In the genomic region with DNA sequence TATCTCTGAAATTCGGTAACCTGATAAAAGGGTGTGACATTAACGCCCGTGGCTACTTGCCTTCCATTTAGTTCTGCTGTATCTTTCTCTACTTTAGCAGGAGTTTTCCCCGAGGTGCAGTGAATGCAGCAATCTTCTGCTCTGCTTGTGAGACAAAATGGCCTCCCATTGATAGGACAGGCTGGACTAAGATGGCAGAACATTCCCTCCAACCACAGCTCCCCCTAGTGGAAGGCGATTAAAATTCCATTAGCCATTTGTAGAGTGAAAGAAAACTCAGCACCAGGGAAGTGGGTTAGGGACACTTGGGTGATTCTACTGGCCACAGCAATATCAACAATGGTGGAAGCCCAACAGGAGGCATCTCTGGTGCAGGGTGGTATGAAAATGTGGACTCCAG, we compare ENCODE assay signal across 9 mouse cellular contexts. TPM values are rescaled to one million over a fixed set of nuclear protein-coding genes. Genes with fewer than 3 reads are reported as not detected.
DNase-seq lines count a peak whose midpoint lies in the region; ATAC-seq and TF ChIP-seq lines count a peak whose summit lies in the region.
"Had no signal": no experiment of that assay in that cellular context is flagged by ENCODE, and none has a peak within 500 bp of the region (broad histone marks: within the 10 kb centered on the region; RNA-seq: fewer than 3 reads in every experiment).

No protein-coding gene starts in this region.

- ATAC-seq in forebrain, embryonic 12.5 days (ENCODE audit: low FRiP score): no peak
- ATAC-seq in liver, embryonic 11.5 days (replicated peaks; ENCODE audit: low FRiP score): no peak
- ATAC-seq in intestine, embryonic 16.5 days: no peak
- ATAC-seq in erythroid progenitor cell, adult 5-6 weeks (replicated peaks; ENCODE audit: low FRiP score, poor library complexity, severe bottlenecking): no peak

- H3K79me2 ChIP-seq in liver, adult 2 months (ENCODE audit: control insufficient read depth, insufficient read depth, low read length): no peaks in the 10 kb centered on the region

- no peaks in the 10 kb centered on the region for H3K27me3 ChIP-seq in forebrain, embryonic 10.5 days (ENCODE audit: poor library complexity, severe bottlenecking)
- no peaks in the 10 kb centered on the region for H3K27me3 ChIP-seq in forebrain, embryonic 12.5 days
- no peaks in the 10 kb centered on the region for H3K27me3 ChIP-seq in liver, adult 2 months (ENCODE audit: control insufficient read depth, insufficient read depth, low read length)
- H3K27me3 ChIP-seq in liver, embryonic 11.5 days (replicated peaks; ENCODE audit: control insufficient read depth, insufficient read depth, low read length): no peaks in the 10 kb centered on the region
- no peaks in the 10 kb centered on the region for H3K27me3 ChIP-seq in intestine, embryonic 16.5 days (replicated peaks; ENCODE audit: control insufficient read depth, insufficient read depth, low read length)

- 83% methylated on average over 5 of the region's 5 CpGs for WGBS in forebrain, embryonic 10.5 days
- 88% methylated on average over 5 of the region's 5 CpGs for WGBS in forebrain, embryonic 12.5 days
- WGBS in liver, adult 2 months: 85% methylated on average over 5 of the region's 5 CpGs
- WGBS in liver, embryonic 11.5 days: 72% methylated on average over 5 of the region's 5 CpGs
- 81% methylated on average over 5 of the region's 5 CpGs for WGBS in intestine, embryonic 16.5 days

- DNase-seq in forebrain, embryonic 10.5 days (ENCODE audit: extremely low spot score, low spot score): peak; percentile 49
- DNase-seq in liver, adult 2 months (ENCODE audit: extremely low read depth, low read depth, low spot score): peak; percentile 42
- no peak for DNase-seq in liver, embryonic 11.5 days (ENCODE audit: low spot score)
- peak; percentile 47 for DNase-seq in WW6 (ENCODE audit: low read depth, low spot score)
- DNase-seq in lung, postnatal 36 days: peak; percentile 44

- no peak overlapping the region for H3K9ac ChIP-seq in forebrain, embryonic 12.5 days
- H3K9ac ChIP-seq in liver, adult 2 months (ENCODE audit: low read depth, low read length): no peak overlapping the region
- no peak overlapping the region for H3K9ac ChIP-seq in liver, embryonic 11.5 days (ENCODE audit: low read depth, low read length)
- no peak overlapping the region for H3K9ac ChIP-seq in intestine, embryonic 16.5 days (ENCODE audit: low read depth, low read length)

- H3K27ac ChIP-seq in forebrain, embryonic 10.5 days: no peak overlapping the region
- H3K27ac ChIP-seq in forebrain, embryonic 12.5 days: no peak overlapping the region
- no peak overlapping the region for H3K27ac ChIP-seq in liver, adult 2 months (replicated peaks; ENCODE audit: insufficient read depth, low read depth, low read length)
- H3K27ac ChIP-seq in liver, embryonic 11.5 days (ENCODE audit: low read depth, low read length): no peak overlapping the region
- no peak overlapping the region for H3K27ac ChIP-seq in intestine, embryonic 16.5 days (ENCODE audit: low read length)

- TF ChIP-seq POLR2A in liver, adult 2 months (IDR thresholded peaks at IDR 0.05; ENCODE audit: extremely low read depth, insufficient read depth, low read length): no peak

- H3K4me3 ChIP-seq in forebrain, embryonic 10.5 days: no peak overlapping the region
- H3K4me3 ChIP-seq in forebrain, embryonic 12.5 days (replicated peaks): no peak overlapping the region
- no peak overlapping the region for H3K4me3 ChIP-seq in liver, adult 2 months (ENCODE audit: insufficient read depth, low read depth, low read length)
- H3K4me3 ChIP-seq in liver, embryonic 11.5 days (ENCODE audit: low read depth, low read length): no peak overlapping the region
- H3K4me3 ChIP-seq in intestine, embryonic 16.5 days (ENCODE audit: low read length): no peak overlapping the region

- H3K4me2 ChIP-seq in forebrain, embryonic 12.5 days: no peak overlapping the region
- H3K4me2 ChIP-seq in liver, embryonic 11.5 days: no peak overlapping the region
- no peak overlapping the region for H3K4me2 ChIP-seq in intestine, embryonic 16.5 days (ENCODE audit: low read depth, low read length)

- peaks cover 22% of the 10 kb centered on the region for H3K4me1 ChIP-seq in forebrain, embryonic 10.5 days
- H3K4me1 ChIP-seq in forebrain, embryonic 12.5 days: peaks cover 7% of the 10 kb centered on the region; the same call in 1 of the 2 replicates
- H3K4me1 ChIP-seq in liver, adult 2 months (ENCODE audit: control insufficient read depth, insufficient read depth, low read length): peaks cover 7% of the 10 kb centered on the region; the same call in 1 of the 2 replicates
- H3K4me1 ChIP-seq in liver, embryonic 11.5 days (replicated peaks; ENCODE audit: control insufficient read depth, insufficient read depth, low read length): no peaks in the 10 kb centered on the region
- peaks cover 14% of the 10 kb centered on the region; the same call in 1 of the 2 replicates for H3K4me1 ChIP-seq in intestine, embryonic 16.5 days (ENCODE audit: control insufficient read depth, insufficient read depth, low read length)

- peak; percentile 39; the same call in 1 of the 2 replicates for TF ChIP-seq CTCF in liver, adult 2 months (IDR thresholded peaks at IDR 0.05; ENCODE audit: low read depth, low read length)

- peaks cover 71% of the 10 kb centered on the region for H3K36me3 ChIP-seq in forebrain, embryonic 10.5 days (replicated peaks)
- peaks cover 46% of the 10 kb centered on the region for H3K36me3 ChIP-seq in forebrain, embryonic 12.5 days (replicated peaks)
- H3K36me3 ChIP-seq in liver, adult 2 months (ENCODE audit: control insufficient read depth, insufficient read depth, low read length): no peaks in the 10 kb centered on the region
- no peaks in the 10 kb centered on the region for H3K36me3 ChIP-seq in liver, embryonic 11.5 days (ENCODE audit: control insufficient read depth, insufficient read depth, low read length)
- H3K36me3 ChIP-seq in intestine, embryonic 16.5 days (ENCODE audit: control insufficient read depth, insufficient read depth, low read length): peaks cover 11% of the 10 kb centered on the region

- H3K9me3 ChIP-seq in forebrain, embryonic 10.5 days: no peaks in the 10 kb centered on the region
- no peaks in the 10 kb centered on the region for H3K9me3 ChIP-seq in forebrain, embryonic 12.5 days
- no peaks in the 10 kb centered on the region for H3K9me3 ChIP-seq in liver, embryonic 11.5 days (ENCODE audit: control insufficient read depth, low read length)
- H3K9me3 ChIP-seq in intestine, embryonic 16.5 days (ENCODE audit: control insufficient read depth, low read length): no peaks in the 10 kb centered on the region

RNA-seq across cellular contexts. Expression of gene Mpeg1, which starts 6.9 kb away (rescaled TPM):
- 0.11 and 0.17 TPM in 2 replicates for polyA plus RNA-seq in forebrain, embryonic 10.5 days (2016; fragmentation: Nextera tagmentation; extraction: Ambion mirVana)
- polyA plus RNA-seq in forebrain, embryonic 12.5 days (2016; fragmentation: Nextera tagmentation; extraction: Ambion mirVana): 0.37 and 0.55 TPM in 2 replicates
- total RNA-seq in liver, adult 2 months (2014; rRNA removed): 27.1 and 30.9 TPM in 2 replicates
- 6.1 and 7.4 TPM in 2 replicates for polyA plus RNA-seq in liver, adult 2 months (2012; rRNA removed)
- polyA plus RNA-seq in liver, embryonic 11.5 days (2014; fragmentation: Nextera tagmentation; extraction: Ambion mirVana): 0.81 and 1.2 TPM in 2 replicates
- polyA plus RNA-seq in intestine, embryonic 16.5 days (2015; fragmentation: Nextera tagmentation; extraction: Ambion mirVana): 0.97 and 1.0 TPM in 2 replicates
- total RNA-seq in erythroid progenitor cell, adult 5-6 weeks (2015; ENCODE audit: low replicate concordance): 61.6 and 71.0 TPM in 2 replicates
- total RNA-seq in erythroid progenitor cell, adult 5-6 weeks (2017; ENCODE audit: low replicate concordance): 23.0 and 36.1 TPM in 2 replicates

RNA-seq across cellular contexts. Expression of gene Dtx4, which starts 33.8 kb away (rescaled TPM):
- polyA plus RNA-seq in forebrain, embryonic 10.5 days (2016; fragmentation: Nextera tagmentation; extraction: Ambion mirVana): 31.7 and 34.3 TPM in 2 replicates
- polyA plus RNA-seq in forebrain, embryonic 12.5 days (2016; fragmentation: Nextera tagmentation; extraction: Ambion mirVana): 34.2 and 37.4 TPM in 2 replicates
- 1.8 and 3.8 TPM in 2 replicates for total RNA-seq in liver, adult 2 months (2014; rRNA removed)
- 6.5 and 7.2 TPM in 2 replicates for polyA plus RNA-seq in liver, adult 2 months (2012; rRNA removed)
- 3.8 and 4.9 TPM in 2 replicates for polyA plus RNA-seq in liver, embryonic 11.5 days (2014; fragmentation: Nextera tagmentation; extraction: Ambion mirVana)
- polyA plus RNA-seq in intestine, embryonic 16.5 days (2015; fragmentation: Nextera tagmentation; extraction: Ambion mirVana): 9.9 and 11.1 TPM in 2 replicates
- 5.8 and 7.1 TPM in 2 replicates for total RNA-seq in erythroid progenitor cell, adult 5-6 weeks (2015; ENCODE audit: low replicate concordance)
- total RNA-seq in erythroid progenitor cell, adult 5-6 weeks (2017; ENCODE audit: low replicate concordance): 1.2 and 2.6 TPM in 2 replicates

RNA-seq across cellular contexts. Expression of gene Pfpl, which starts 39.7 kb away (rescaled TPM):
- not detected in 2 replicates for polyA plus RNA-seq in forebrain, embryonic 10.5 days (2016; fragmentation: Nextera tagmentation; extraction: Ambion mirVana)
- not detected in 2 replicates for polyA plus RNA-seq in forebrain, embryonic 12.5 days (2016; fragmentation: Nextera tagmentation; extraction: Ambion mirVana)
- not detected in 2 replicates for total RNA-seq in liver, adult 2 months (2014; rRNA removed)
- polyA plus RNA-seq in liver, adult 2 months (2012; rRNA removed): not detected in 2 replicates
- not detected in 2 replicates for polyA plus RNA-seq in liver, embryonic 11.5 days (2014; fragmentation: Nextera tagmentation; extraction: Ambion mirVana)
- not detected in 2 replicates for polyA plus RNA-seq in intestine, embryonic 16.5 days (2015; fragmentation: Nextera tagmentation; extraction: Ambion mirVana)
- total RNA-seq in erythroid progenitor cell, adult 5-6 weeks (2015; ENCODE audit: low replicate concordance): not detected in 2 replicates
- total RNA-seq in erythroid progenitor cell, adult 5-6 weeks (2017; ENCODE audit: low replicate concordance): not detected in 2 replicates
- total RNA-seq: heart, postnatal 10 days had no signal

RNA-seq across cellular contexts. Expression of gene Olfr1441, which starts 50.2 kb away (rescaled TPM):
- polyA plus RNA-seq in forebrain, embryonic 10.5 days (2016; fragmentation: Nextera tagmentation; extraction: Ambion mirVana): not detected in 2 replicates
- polyA plus RNA-seq in forebrain, embryonic 12.5 days (2016; fragmentation: Nextera tagmentation; extraction: Ambion mirVana): not detected in 2 replicates
- not detected in 2 replicates for total RNA-seq in liver, adult 2 months (2014; rRNA removed)
- not detected in 2 replicates for polyA plus RNA-seq in liver, adult 2 months (2012; rRNA removed)
- not detected in 2 replicates for polyA plus RNA-seq in liver, embryonic 11.5 days (2014; fragmentation: Nextera tagmentation; extraction: Ambion mirVana)
- not detected in 2 replicates for polyA plus RNA-seq in intestine, embryonic 16.5 days (2015; fragmentation: Nextera tagmentation; extraction: Ambion mirVana)
- total RNA-seq in erythroid progenitor cell, adult 5-6 weeks (2015; ENCODE audit: low replicate concordance): not detected in 2 replicates
- not detected in 2 replicates for total RNA-seq in erythroid progenitor cell, adult 5-6 weeks (2017; ENCODE audit: low replicate concordance)
- total RNA-seq: heart, postnatal 10 days had no signal
